Mouse (Mus musculus) left cerebral cortex, postnatal 36 days (tissue): Measurements from ENCODE around the gene Adcyap1. TPM values are rescaled to one million over a fixed set of nuclear protein-coding genes. Genes with fewer than 3 reads are reported as not detected.

Experiments used
- DNase-seq, 2 experiments: peaks; one replicate each; pipeline ENCODE4 v3.0.0; 2021 to 2022; ENCODE audit warnings: low spot score in 2 of 2, mixed read lengths in 1 of 2
- intact Hi-C: fragments of 180-260 bp; cut with DNase I; formaldehyde crosslinking; loops from one replicate; pipeline ENCODE4 v1.15.1; 2025
- total RNA-seq, 2 experiments: library from RNA; stranded (reverse); gene quantifications; 2 replicates each; pipeline ENCODE4 v1.2.3; 2021

Gene Adcyap1
- 10 to 100 TPM; 32.7 to 44.1 TPM for total RNA-seq

- intact Hi-C loops = loop anchor here (2.0 kb wide), 1 partner anchor 1536 kb away; no protein-coding TSS in a partner anchor
- DNase-seq = no peak
Observed at GRCm38 (mm10) chr17:93198717-93199116, at the start of gene Adcyap1. Gene Adcyap1 (plus strand): TSS chr17:93199017.

GRCm38 (mm10) chr17:93158280-93158851, 40.5 kb upstream of the Adcyap1 start:
- intact Hi-C loops = loop anchor here (5.0 kb wide), 1 partner anchor 1579 kb away; no protein-coding TSS in a partner anchor
- peak; percentile 25 to 42 for DNase-seq

DNA sequence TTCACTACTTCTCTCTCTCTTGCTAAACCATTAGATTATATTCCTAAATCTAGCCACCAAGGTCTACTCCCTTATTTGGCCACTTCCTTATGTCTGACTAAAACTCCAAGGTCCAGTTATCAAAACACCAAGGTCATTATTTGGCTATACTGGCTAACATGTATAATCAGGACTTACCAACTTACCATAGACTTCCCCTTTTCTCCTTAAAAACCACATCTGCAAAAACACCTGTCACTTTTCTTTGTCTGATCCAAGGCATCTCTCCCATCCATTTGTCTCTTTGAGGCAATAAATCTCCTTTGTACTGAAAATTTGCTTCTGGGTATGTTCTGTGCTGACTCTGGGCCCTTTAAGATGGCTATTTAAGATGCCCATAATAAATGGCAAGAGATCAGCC, 29.2 kb upstream of the Adcyap1 start:
- intact Hi-C loops = no loop called here
- no peak for DNase-seq

DNA sequence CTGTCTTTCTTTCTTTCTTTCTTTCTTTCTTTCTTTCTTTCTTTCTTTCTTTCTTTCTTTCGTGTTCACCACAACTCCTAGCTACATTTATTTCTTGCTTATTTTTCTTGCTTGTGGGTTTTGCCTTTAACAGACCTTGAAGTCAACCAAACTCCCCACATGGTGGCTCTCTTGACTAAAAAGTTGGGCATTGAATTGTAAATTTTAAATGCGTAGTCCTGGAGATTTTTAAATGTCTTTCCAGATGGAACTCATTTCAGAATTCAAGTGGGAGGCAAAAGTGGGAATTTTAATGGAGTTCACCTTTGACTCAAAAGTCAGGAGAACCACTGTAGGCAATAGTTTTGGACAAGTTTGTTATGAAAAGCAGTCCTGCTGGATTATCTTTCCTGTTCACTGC, 2.0 kb upstream of the Adcyap1 start:
- DNase-seq = no peak
- intact Hi-C loops = no loop called here

DNA sequence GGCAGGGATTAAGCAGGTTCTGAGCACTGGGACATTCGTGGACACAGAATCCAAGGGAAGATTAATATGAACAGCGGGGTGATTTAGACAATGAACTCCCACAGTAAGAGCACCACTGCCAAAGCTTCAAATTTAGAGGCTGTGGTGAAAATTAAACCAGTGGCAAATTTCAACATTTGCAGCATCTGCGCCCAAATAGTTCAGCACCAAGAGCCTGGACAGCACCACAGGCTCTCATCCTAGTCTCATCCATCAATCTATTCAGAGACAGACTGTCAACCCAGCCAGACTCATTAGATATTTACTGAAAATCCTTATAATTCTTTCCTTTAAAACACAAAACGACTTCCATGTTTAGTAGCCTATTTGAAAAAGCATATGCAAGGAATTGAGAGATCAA, 604 bp upstream of the Adcyap1 start:
- intact Hi-C loops = loop anchor here (2.0 kb wide), 1 partner anchor 1537 kb away; no protein-coding TSS in a partner anchor
- no peak for DNase-seq

DNA sequence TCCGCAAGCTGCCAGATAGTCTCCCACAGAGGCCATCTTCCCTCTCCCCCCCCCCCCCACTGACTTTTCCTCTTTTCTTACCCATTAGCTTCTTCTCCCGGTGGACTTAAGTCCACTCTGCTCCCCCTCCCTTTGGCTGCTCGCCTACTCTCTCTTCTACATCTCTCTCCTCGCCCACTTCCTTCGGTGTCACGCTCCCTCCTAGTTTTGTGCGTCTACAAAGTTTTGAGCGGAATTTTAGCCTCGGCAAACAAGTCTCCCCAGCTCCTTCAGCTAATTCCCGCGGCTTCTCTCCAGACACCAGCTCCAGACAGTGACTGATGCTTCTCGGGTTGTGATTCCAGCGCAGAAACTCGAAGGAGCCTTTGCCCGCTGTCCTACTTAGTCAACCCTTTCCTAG, 401 bp downstream of the Adcyap1 start:
- intact Hi-C loops = loop anchor here (2.0 kb wide), 1 partner anchor 1536 kb away; no protein-coding TSS in a partner anchor
- DNase-seq = peak; percentile 14 to 15

DNA sequence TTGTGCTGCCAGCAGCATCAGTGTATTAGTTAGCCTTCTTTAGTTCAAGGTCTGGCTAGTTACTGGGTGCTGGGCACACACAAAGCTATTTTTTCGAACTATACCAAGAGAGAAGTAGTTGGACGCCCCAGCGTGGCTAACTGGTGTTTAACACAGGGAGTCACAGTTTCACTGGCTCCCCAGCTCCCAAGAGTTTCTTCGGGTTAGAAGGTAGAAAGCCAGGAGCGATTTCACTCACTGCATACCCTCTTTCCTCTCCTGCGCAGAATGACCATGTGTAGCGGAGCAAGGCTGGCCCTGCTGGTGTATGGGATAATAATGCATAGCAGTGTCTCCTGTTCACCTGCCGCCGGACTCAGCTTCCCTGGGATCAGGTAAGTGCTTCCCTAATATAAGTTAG, 930 bp downstream of the Adcyap1 start:
- DNase-seq = peak; percentile 21 to 23
- intact Hi-C loops = loop anchor here (2.0 kb wide), 1 partner anchor 1535 kb away; no protein-coding TSS in a partner anchor

DNA sequence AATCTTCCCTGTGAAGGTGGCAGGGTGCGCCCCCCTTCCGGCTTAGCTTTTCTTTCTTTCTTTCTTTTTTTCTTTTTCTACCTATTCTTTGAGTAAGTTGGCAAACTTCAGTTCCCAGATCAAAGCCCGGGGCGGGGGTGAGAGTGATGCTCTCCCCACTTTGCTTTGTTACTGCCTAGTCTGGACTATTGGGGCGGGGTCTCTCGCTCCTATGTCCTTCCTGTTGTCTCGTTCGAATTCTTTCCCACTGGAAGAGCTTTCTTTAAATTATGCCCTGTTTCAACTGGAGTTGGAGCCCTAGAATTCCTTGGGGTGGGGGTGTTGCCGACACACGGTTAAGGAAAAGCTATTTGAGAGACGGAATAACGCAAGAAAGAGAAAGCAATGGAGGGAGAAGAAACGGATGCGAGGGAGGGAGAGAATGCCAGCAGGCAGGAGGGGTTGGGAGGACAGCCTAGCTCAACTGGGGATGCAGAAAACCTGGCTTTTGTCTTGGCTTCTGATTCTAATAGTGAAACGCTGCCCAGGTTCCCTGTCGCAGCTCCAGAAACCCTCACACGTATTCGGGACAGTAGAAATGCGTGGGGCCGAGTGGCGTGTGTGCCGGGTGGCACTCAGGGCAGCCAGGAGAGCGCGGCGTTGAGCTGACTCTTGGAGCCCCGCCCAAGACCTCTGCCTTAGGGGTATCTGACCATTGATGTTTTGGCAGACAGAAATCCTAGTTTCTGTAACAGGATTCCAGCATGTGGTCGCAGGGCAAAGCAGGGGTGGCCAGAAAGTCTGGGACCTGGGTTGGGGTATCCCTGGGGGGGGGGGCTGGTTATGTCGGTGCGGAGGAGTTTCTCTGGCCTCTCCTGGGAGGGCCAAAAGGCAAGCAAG, 1.8 kb downstream of the Adcyap1 start:
- peak; percentile 9 to 29 for DNase-seq
- intact Hi-C loops = no loop called here

- peak; percentile 29 to 46 for DNase-seq
- intact Hi-C loops = no loop called here
Observed at GRCm38 (mm10) chr17:93201265-93201925, 2.6 kb downstream of the Adcyap1 start.

- peak; percentile 29 to 37 for DNase-seq
- intact Hi-C loops = no loop called here
Observed at GRCm38 (mm10) chr17:93202165-93203075, 3.6 kb downstream of the Adcyap1 start.

- intact Hi-C loops = no loop called here
- DNase-seq = peak; percentile 30 to 51
Observed at GRCm38 (mm10) chr17:93203076-93204031, 4.5 kb downstream of the Adcyap1 start.

GRCm38 (mm10) chr17:93217785-93218184, 19.0 kb downstream of the Adcyap1 start:
- DNase-seq = no peak
- intact Hi-C loops = no loop called here

DNA sequence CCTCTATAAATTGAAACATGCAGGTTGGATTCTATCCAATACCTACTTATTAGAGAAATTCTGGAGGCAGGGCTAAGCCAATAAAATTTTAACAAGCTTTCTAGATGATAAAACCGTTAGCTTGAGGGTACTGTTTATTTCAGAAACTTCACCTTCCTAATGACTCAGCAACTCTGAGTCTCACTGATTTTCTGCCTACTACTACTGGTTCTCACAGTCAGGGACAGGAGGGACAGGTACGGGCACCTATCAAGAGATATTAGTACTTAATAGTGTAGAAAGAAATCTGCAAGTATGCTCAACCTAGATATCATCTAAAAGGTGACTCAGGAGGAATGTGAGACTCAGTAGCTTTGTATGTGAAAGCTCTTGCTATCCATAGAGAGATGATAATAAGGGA, 19.8 kb downstream of the Adcyap1 start:
- no peak for DNase-seq
- intact Hi-C loops = no loop called here

GRCm38 (mm10) chr17:93237355-93237754, 38.5 kb downstream of the Adcyap1 start:
- intact Hi-C loops = no loop called here
- DNase-seq = no peak
